Mouse (Mus musculus) kidney, adult 2 months (tissue): Measurements from ENCODE around the gene Vgll4. TPM values are rescaled to one million over a fixed set of nuclear protein-coding genes. Genes with fewer than 3 reads are reported as not detected.
A peak's percentile ranks its signal among the peaks of the same experiment; 100 is the strongest.

Experiments
- DNase-seq: peaks from one replicate; pipeline ENCODE4 v3.0.0; 2021
- H3K27ac ChIP-seq: fragments of 200-500 bp; 2 replicates; pipeline ENCODE4 v1.5.1; 2012; ENCODE audit warnings: low read depth, low read length, control low read depth, inconsistent platforms; ENCODE audit not compliant: insufficient read depth
- H3K27me3 ChIP-seq: fragments of 200-500 bp; replicated peaks from 2 replicates; pipeline ENCODE4 v1.6.1; 2012; ENCODE audit warnings: mild to moderate bottlenecking, moderate library complexity, low read length, inconsistent platforms; ENCODE audit not compliant: control insufficient read depth, insufficient read depth
- H3K36me3 ChIP-seq: fragments of 200-500 bp; 2 replicates; pipeline ENCODE4 v1.6.1; 2012; ENCODE audit warnings: mild to moderate bottlenecking, moderate library complexity, low read length, inconsistent platforms; ENCODE audit not compliant: control insufficient read depth, insufficient read depth
- H3K4me1 ChIP-seq: fragments of 200-500 bp; 2 replicates; pipeline ENCODE4 v1.6.1; 2011; ENCODE audit warnings: low read length; ENCODE audit not compliant: control insufficient read depth, insufficient read depth
- H3K4me3 ChIP-seq: fragments of 200-500 bp; 2 replicates; pipeline ENCODE4 v1.5.1; 2011; ENCODE audit warnings: mild to moderate bottlenecking, low read depth, low read length, control low read depth; ENCODE audit not compliant: insufficient read depth
- CTCF ChIP-seq: fragments of 200-500 bp; conservative IDR thresholded peaks from 2 replicates; pipeline ENCODE4 v1.5.1; 2011; ENCODE audit warnings: low read depth, mild to moderate bottlenecking, control low read depth, low read length, moderate library complexity, mixed read lengths; ENCODE audit not compliant: insufficient read depth, insufficient read length
- POLR2A ChIP-seq: fragments of 200-500 bp; IDR thresholded peaks from one replicate; pipeline ENCODE4 v1.6.1; 2011; ENCODE audit warnings: low read depth, low read length, control low read depth
- WGBS: fragments of 180-500 bp; shearing (Covaris S2); methylation state at CpG from one replicate; pipeline ENCODE4 v1.1.7; 2018; 5-methylcytosine and 5-hydroxymethylcytosine counted together
- polyA plus RNA-seq: library from polyadenylated mRNA; depleted of rRNA; stranded (reverse); fragments of >200 nt; gene quantifications from 2 replicates; pipeline ENCODE4 v1.2.3, GENCODE M21; 2012; rRNA removed

The Vgll4 gene
- polyA plus RNA-seq, 1 experiment, result 60.5 TPM

GRCm38 (mm10) chr6:114814882-114815650 is 154.7 kb downstream of the Vgll4 start:
- DNase-seq, result no peak
- WGBS, result over 99% methylated on average over 5 of the region's 5 CpGs
- H3K4me3 ChIP-seq, result no peak overlapping the region
- no peaks in the 10 kb centered on the region for H3K27me3 ChIP-seq
- no peaks in the 10 kb centered on the region for H3K36me3 ChIP-seq
- TF ChIP-seq POLR2A, result no peak
- peak; percentile 34 for TF ChIP-seq CTCF
- no peak overlapping the region for H3K27ac ChIP-seq
- no peaks in the 10 kb centered on the region for H3K4me1 ChIP-seq

GRCm38 (mm10) chr6:114814199-114814881 is 155.5 kb downstream of the Vgll4 start:
- no peaks in the 10 kb centered on the region for H3K4me1 ChIP-seq
- WGBS, result 63% methylated on average over 6 of the region's 6 CpGs
- TF ChIP-seq POLR2A (no peak), CTCF (no peak)
- DNase-seq, result no peak
- H3K4me3 ChIP-seq, result no peak overlapping the region
- no peaks in the 10 kb centered on the region for H3K36me3 ChIP-seq
- H3K27ac ChIP-seq, result no peak overlapping the region
- H3K27me3 ChIP-seq, result no peaks in the 10 kb centered on the region

- 88% methylated on average over 4 of the region's 4 CpGs for WGBS
- H3K4me3 ChIP-seq, result no peak overlapping the region
- DNase-seq, result no peak
- no peak overlapping the region for H3K27ac ChIP-seq
- no peaks in the 10 kb centered on the region for H3K27me3 ChIP-seq
- H3K4me1 ChIP-seq, result no peaks in the 10 kb centered on the region
- no peaks in the 10 kb centered on the region for H3K36me3 ChIP-seq
- TF ChIP-seq CTCF (no peak), POLR2A (no peak)
These were observed 157.0 kb downstream of the Vgll4 start for GRCm38 (mm10) chr6:114812779-114813178.

- H3K4me3 ChIP-seq, result no peak overlapping the region
- no peaks in the 10 kb centered on the region for H3K36me3 ChIP-seq
- H3K27ac ChIP-seq, result no peak overlapping the region
- WGBS, result 73% methylated on average over 5 of the region's 5 CpGs
- peak; percentile 21 for DNase-seq
- no peak for TF ChIP-seq POLR2A
- no peak for TF ChIP-seq CTCF
- H3K27me3 ChIP-seq, result no peaks in the 10 kb centered on the region
- no peaks in the 10 kb centered on the region for H3K4me1 ChIP-seq
These were observed 157.5 kb downstream of the Vgll4 start for GRCm38 (mm10) chr6:114812322-114812721.

Other genes with a start within 250 kb of the Vgll4 start
- gene Tamm41, start 67.9 kb upstream of the Vgll4 start, polyA plus RNA-seq, result 28.4 and 33.0 TPM in 2 replicates
- 10.2 and 11.9 TPM in 2 replicates for gene Syn2, start 164.9 kb upstream of the Vgll4 start, polyA plus RNA-seq